Mouse (Mus musculus) neutrophil, adult 5-6 weeks (primary cell): ENCODE results near the gene Fut4. TPM values are rescaled to one million over a fixed set of nuclear protein-coding genes. Genes with fewer than 3 reads are reported as not detected.

Source experiments
- ATAC-seq: fragments of 151-379, 151-347 bp; 2 replicates; pipeline ENCODE4 v1.8.0; 2017; ENCODE audit warnings: mild to moderate bottlenecking, moderate TSS enrichment; ENCODE audit not compliant: insufficient number of reproducible peaks, poor library complexity, low FRiP score, severe bottlenecking; ENCODE audit errors: extremely low read depth
- total RNA-seq: library from RNA; stranded (forward); fragments of 200-1000 nt; gene quantifications from 2 replicates; pipeline ENCODE4 v1.2.3, GENCODE M21; 2017

The Fut4 gene
- 7.1 and 10.0 TPM in 2 replicates for total RNA-seq

- peak; percentile 42 for ATAC-seq
Observed at GRCm38 (mm10) chr9:14752001-14752522, at the start of gene Fut4. Gene Fut4, minus strand, starts transcription at chr9:14752393.

DNA sequence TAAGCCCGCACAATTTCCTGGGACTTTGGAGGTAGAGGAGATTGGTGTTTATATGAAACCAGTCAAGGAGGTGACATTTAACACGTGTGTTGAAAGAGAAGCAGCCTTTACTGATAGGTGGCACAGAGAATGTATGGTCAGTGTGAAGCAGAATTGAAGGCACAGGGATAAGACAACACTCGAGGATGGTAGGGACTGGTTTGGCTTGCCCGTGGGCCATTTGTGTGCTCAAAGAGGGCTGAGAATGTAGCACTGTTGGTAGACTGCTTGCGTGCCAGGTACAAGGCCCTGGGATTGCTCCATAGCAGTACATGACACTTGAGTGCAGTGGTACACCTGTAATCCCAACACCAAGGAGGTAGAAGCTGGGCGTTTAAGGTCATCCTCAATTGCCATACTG is 35.2 kb upstream of the Fut4 start:
- no peak for ATAC-seq

GRCm38 (mm10) chr9:14784039-14785002 is 32.1 kb upstream of the Fut4 start, which contains the start of the genes Mre11a and Ankrd49:
Gene Mre11a, plus strand, starts transcription at chr9:14784654.
Gene Ankrd49, minus strand, starts transcription at chr9:14784856.
- ATAC-seq = peak; percentile 100

DNA sequence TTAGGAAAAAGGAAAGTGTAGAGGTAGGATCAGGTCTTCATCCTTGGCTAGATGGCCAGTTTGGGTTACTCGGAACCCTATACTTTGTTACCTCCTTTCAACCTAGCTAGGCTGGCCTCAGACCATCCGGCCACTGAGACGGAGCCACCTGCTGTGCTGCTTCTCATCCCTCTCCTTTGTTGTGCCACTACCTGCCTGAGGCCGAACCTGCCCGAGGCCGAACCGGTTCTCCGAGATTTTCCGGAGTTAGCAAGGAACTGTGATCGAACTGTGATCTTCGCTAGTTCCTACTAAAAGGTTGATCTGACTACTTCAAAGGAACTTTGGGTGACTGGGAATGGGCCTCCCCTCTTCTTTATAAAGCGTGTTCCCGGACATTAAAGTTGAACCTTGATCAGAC is 26.1 kb upstream of the Fut4 start:
- no peak for ATAC-seq

- ATAC-seq = 0 out of 2 replicates have a peak, but pooled peaks have one; percentile 41
Observed at GRCm38 (mm10) chr9:14773813-14774212, 21.6 kb upstream of the Fut4 start.

DNA sequence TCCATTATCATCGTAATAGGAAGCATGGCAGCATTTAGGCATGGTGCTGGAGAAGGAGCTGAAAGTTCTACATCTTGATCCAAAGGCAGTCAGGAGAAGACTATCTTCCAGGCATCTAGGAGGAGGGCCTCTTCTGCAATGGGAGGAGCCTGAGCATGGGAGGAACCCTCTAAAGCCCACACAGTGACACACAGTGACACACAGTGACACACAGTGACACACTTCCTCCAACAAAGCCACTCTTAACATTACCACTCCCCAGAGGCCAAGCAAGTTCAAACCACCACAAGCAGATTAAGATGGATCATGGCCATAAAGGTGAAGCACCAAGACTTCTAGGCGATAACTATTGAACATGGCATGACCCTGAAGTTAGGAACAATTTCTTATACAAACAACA is 19.9 kb upstream of the Fut4 start:
- ATAC-seq = peak; percentile 41; the same call in 1 of the 2 replicates

GRCm38 (mm10) chr9:14770803-14771471 is 18.7 kb upstream of the Fut4 start, which contains the start of gene 1700012B09Rik:
Gene 1700012B09Rik, minus strand, starts transcription at chr9:14771030.
- 0 out of 2 replicates have a peak, but pooled peaks have one; percentile 13 for ATAC-seq

DNA sequence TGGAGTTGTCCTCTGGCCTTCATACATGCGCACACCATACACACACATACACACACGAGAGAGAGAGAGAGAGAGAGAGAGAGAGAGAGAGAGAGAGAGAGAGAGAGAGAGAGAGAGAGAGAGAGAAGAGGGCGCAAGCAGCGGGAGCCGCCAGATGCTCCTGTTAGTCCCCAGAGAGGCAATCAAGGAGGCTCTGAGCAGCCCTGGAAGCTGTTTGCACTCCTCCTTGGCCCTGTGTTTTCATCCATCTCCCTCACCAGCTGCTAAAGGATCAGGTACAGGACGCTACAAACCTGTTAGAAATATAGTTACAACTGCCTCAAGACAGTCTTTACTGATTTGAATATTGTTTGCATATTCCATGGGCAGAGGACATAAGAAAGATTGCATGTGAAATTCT is 17.6 kb upstream of the Fut4 start:
- ATAC-seq = no peak

DNA sequence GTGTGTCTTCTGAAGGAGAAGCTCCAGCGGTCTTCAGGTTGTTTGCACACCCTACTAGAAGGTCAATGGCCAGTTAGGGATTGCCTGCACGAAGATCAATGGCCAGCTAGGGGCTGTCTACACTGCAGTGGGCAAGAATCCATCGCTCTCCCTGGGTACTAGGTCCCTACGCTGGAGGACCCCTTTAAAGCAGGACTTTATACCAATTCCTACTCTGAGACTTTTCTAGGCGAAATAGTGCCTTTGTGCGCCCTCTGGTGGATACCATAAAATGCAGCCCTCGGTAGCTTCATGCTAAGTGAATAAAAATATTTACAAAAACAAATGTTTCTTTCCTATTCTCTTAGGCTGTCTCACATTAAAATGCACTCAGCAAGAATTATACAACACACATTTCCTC is 12.6 kb upstream of the Fut4 start:
- peak; percentile 66 for ATAC-seq

GRCm38 (mm10) chr9:14759261-14759660 is 7.1 kb upstream of the Fut4 start:
- ATAC-seq = no peak

GRCm38 (mm10) chr9:14758590-14758989 is 6.4 kb upstream of the Fut4 start:
- ATAC-seq = peak; percentile 92

DNA sequence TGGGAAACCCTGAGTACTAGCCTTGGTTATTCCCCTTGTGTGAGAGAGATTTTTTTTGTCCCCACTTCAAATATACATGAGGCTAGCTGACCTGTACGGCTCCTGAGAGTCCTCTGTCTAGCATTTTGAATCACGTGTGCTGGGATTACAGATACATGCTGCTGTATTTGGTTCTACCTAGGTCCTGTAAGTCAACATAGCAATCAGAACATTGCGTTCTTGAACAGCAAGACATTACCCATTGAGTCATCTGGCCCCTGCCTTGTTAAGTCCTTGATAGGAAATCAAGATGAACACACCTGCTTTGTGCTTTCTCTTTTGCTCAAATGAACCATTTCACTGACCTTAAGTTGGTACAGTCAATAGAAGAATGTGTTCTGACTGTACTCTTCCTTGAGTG is 2.3 kb upstream of the Fut4 start:
- no peak for ATAC-seq

- ATAC-seq = no peak
Observed at GRCm38 (mm10) chr9:14753947-14754346, 1.8 kb upstream of the Fut4 start.

GRCm38 (mm10) chr9:14751503-14752000 is 641 bp downstream of the Fut4 start:
- peak; percentile 21; the same call in 1 of the 2 replicates for ATAC-seq

DNA sequence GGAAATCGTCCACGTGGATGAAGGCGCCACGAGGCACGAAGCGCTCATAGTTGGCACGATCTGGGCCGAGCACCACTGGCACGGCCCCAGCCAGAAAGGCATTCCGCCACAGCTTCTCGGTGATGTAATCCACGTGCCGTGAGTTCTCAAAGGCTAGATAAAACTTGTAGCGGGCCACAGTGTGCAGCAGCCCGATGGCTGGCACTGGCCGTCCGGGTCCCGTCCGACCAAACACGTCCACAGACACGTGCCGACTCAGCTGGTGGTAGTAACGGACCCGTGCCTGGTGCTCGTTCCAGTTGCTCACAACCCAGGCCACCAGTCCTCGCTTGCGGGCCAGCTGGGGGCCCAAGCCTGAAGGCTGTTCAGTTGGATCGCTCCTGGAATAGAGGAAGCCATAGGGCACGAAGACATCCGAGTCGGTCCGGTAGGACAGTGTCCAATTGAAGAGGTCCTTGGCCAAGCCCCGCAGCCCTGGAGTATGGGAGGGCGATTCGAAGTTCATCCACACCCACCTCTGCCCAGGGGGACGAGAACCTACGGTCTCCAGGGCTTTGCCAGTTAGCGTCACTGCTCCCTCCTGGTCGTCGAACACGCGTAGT is 1.2 kb downstream of the Fut4 start:
- ATAC-seq = no peak

- no peak for ATAC-seq
Observed at GRCm38 (mm10) chr9:14740151-14740924, 11.9 kb downstream of the Fut4 start, which contains the start of gene Piwil4. Gene Piwil4, minus strand, starts transcription at chr9:14740733.

GRCm38 (mm10) chr9:14739498-14740150 is 12.6 kb downstream of the Fut4 start:
- 0 out of 2 replicates have a peak, but pooled peaks have one; percentile 22 for ATAC-seq
